Mouse (Mus musculus): ENCODE results near the gene Card19.

DNA sequence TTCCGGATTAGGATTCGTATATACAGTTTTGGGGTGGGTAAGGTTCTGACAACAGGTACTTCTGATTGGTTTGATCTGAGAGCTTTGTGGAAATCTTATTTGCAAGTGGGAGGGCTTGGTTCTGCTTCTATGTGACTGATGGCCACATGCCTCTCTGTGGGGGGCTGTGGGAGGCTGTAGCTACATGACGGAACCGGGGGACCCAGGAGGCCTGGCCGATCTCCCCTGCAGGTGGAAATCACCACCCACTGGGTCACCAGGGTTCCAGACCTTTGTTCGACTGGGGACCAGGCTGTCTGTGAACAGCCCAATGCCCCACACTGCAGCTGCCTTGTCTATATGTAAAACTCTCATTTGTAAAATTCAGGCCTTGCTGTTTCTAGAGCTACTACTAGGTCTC is 8.9 kb upstream of the Card19 start:
- no peak for TF ChIP-seq CTCF (IDR thresholded peaks at IDR 0.05)
- no peak for TF ChIP-seq POLR2A (IDR thresholded peaks at IDR 0.05; ENCODE audit: insufficient read depth, low read depth, low read length)

Data from heart, adult 2 months (tissue).